Mouse (Mus musculus): ENCODE data around the gene Haspin.

- TF ChIP-seq CTCF (IDR thresholded peaks at IDR 0.05; ENCODE audit: low read depth): peak; percentile 76
- no peak for TF ChIP-seq EP300 (IDR thresholded peaks at IDR 0.05; ENCODE audit: low read depth)
Observed at GRCm38 (mm10) chr11:73169231-73169630, 31.1 kb upstream of the Haspin start.

All from liver, postnatal 0 days (tissue).